Mouse (Mus musculus): ENCODE results near the gene Rin3.

- TF ChIP-seq CTCF (IDR thresholded peaks at IDR 0.05; ENCODE audit: insufficient read depth, low read length) (no peak), POLR2A (IDR thresholded peaks at IDR 0.05; ENCODE audit: borderline replicate concordance, extremely low read depth, low read depth, low read length) (no peak)
Observed at GRCm38 (mm10) chr12:102248104-102248503, 34.7 kb upstream of the Rin3 start.
